In genomic region chr13:50750282-50750681, GRCm38 (mm10) we compare ENCODE assay signal across 34 mouse cellular contexts. TPM values are rescaled to one million over a fixed set of nuclear protein-coding genes. Genes with fewer than 3 reads are reported as not detected.
"Had no signal": no experiment of that assay in that cellular context is flagged by ENCODE, and none has a peak within 500 bp of the region (broad histone marks: within the 10 kb centered on the region; RNA-seq: fewer than 3 reads in every experiment).

No protein-coding gene starts in this region.

RNA-seq across cellular contexts. Expression of gene Gm8765, which starts 52.2 kb away (rescaled TPM):
- total RNA-seq: gastrocnemius, adult 2 months; gastrocnemius, postnatal 10 days; gastrocnemius, postnatal 25 days; gastrocnemius, postnatal 4 days; granulocyte monocyte progenitor cell, adult 5-6 weeks; heart, postnatal 14 days; heart, postnatal 36 days; hematopoietic stem cell, adult 5-6 weeks; layer of hippocampus, adult 18-20 months; layer of hippocampus, postnatal 10 days; layer of hippocampus, postnatal 25 days; left cerebral cortex, adult 8-10 months; left cerebral cortex, postnatal 10 days; left cerebral cortex, postnatal 25 days; left cerebral cortex, postnatal 4 days; liver, adult 2 months had no signal
- polyA plus RNA-seq: frontal cortex, adult 2 months; heart, embryonic 11.5 days; heart, embryonic 13.5 days; heart, embryonic 15.5 days; heart, postnatal 0 days; hindbrain, embryonic 11.5 days; hindbrain, embryonic 13.5 days; hindbrain, embryonic 15.5 days; inflammation-experienced regulatory T-cells, adult 6 months; intestine, embryonic 15.5 days; kidney, embryonic 14.5 days; kidney, embryonic 16.5 days; large intestine, adult 2 months; limb, embryonic 11.5 days; limb, embryonic 13.5 days; limb, embryonic 15.5 days; liver, adult 2 months; liver, embryonic 12.5 days; liver, embryonic 14.5 days had no signal
